13 mouse cellular contexts compared by ENCODE assay signal in the genomic region with DNA sequence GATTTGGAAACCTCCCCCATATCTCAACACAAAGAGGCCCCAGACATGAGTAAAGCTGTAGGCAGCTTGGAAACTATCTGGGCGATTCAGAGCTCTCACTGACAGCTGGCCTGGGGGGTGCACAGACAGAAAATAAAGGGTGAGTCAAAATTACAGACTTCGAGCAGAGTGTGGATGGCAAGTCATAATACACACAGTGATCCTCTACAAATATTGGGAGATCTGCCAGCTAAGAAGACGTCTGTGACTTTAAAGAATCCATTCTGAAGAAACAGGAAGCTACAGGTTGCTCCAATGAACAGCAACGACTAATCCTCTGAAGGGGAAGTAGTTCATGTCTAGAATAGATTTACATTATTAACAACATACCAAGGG. TPM values are rescaled to one million over a fixed set of nuclear protein-coding genes. Genes with fewer than 3 reads are reported as not detected.
A peak's percentile ranks its signal among the peaks of the same experiment; 100 is the strongest.
DNase-seq lines count a peak whose midpoint lies in the region; ATAC-seq and TF ChIP-seq lines count a peak whose summit lies in the region.
"Had no signal": no experiment of that assay in that cellular context is flagged by ENCODE, and none has a peak within 500 bp of the region (broad histone marks: within the 10 kb centered on the region; RNA-seq: fewer than 3 reads in every experiment).

No protein-coding gene starts in this region.

- peak overlapping the region; percentile 85 for H3K27ac ChIP-seq in MEL (ENCODE audit: control insufficient read depth, low read depth, low read length)
- H3K27ac ChIP-seq: hindbrain, embryonic 10.5 days had no signal

- TF ChIP-seq EP300 in MEL (IDR thresholded peaks at IDR 0.05; ENCODE audit: low read depth in 1 of 2, low read length in 2 of 2) = no peak

- no peak for TF ChIP-seq RAD21 in MEL (IDR thresholded peaks at IDR 0.05; ENCODE audit: low read depth, low read length)

- H3K79me2 ChIP-seq in MEL (ENCODE audit: control insufficient read depth, insufficient read depth, low read length, poor library complexity) = no peaks in the 10 kb centered on the region

- no peak overlapping the region for H3K4me3 ChIP-seq in MEL (ENCODE audit: control insufficient read depth in 1 of 2, insufficient read depth in 1 of 2, low read depth in 2 of 2, low read length in 2 of 2)
- H3K4me3 ChIP-seq: hindbrain, embryonic 10.5 days had no signal

- no peaks in the 10 kb centered on the region for H3K27me3 ChIP-seq in MEL (ENCODE audit: control insufficient read depth in 1 of 2, insufficient read depth in 2 of 2, low read length in 2 of 2)

- no peak overlapping the region for H3K9ac ChIP-seq in MEL (ENCODE audit: control insufficient read depth, low read depth, low read length, poor library complexity, severe bottlenecking)
- H3K9ac ChIP-seq: forebrain, postnatal 0 days had no signal

- H3K4me1 ChIP-seq in MEL (ENCODE audit: control insufficient read depth in 1 of 2, insufficient read depth in 2 of 2, low read length in 2 of 2) = no peaks in the 10 kb centered on the region
- H3K4me1 ChIP-seq: hindbrain, embryonic 10.5 days had no signal

- H3K36me3 ChIP-seq in MEL (ENCODE audit: control insufficient read depth in 1 of 2, insufficient read depth in 2 of 2, low read length in 2 of 2) = no peaks in the 10 kb centered on the region
- H3K36me3 ChIP-seq: G1E; hindbrain, embryonic 10.5 days had no signal

- peak; percentile 59 to 81 for DNase-seq in layer of hippocampus, adult 18-20 months (ENCODE audit: low spot score in 2 of 2)
- no peak for DNase-seq in layer of hippocampus, postnatal 25 days (ENCODE audit: extremely low spot score in 1 of 2, low spot score in 1 of 2)
- DNase-seq in 3T3-L1 (ENCODE audit: low read depth, low spot score) (peak; percentile 86), MEL (ENCODE audit: low read depth, low spot score) (peak; percentile 50)
- no peak for DNase-seq in spleen, postnatal 10 days (ENCODE audit: low spot score in 2 of 2)
- DNase-seq: forebrain, postnatal 0 days had no signal

- H3K9me3 ChIP-seq in MEL (replicated peaks; ENCODE audit: insufficient read depth, low read length) = no peaks in the 10 kb centered on the region

- no peak for TF ChIP-seq POLR2A in MEL (IDR thresholded peaks at IDR 0.05; ENCODE audit: control insufficient read depth in 1 of 2, insufficient read depth in 1 of 2, low read depth in 1 of 2, low read length in 2 of 2, poor library complexity in 1 of 2)

- TF ChIP-seq CTCF in MEL (IDR thresholded peaks at IDR 0.05 in 2 of 3, conservative IDR thresholded peaks at IDR 0.05 in 1 of 3; ENCODE audit: control insufficient read depth in 1 of 3, insufficient read depth in 1 of 3, low read depth in 2 of 3, low read length in 3 of 3, poor library complexity in 1 of 3, severe bottlenecking in 1 of 3) = no peak

- peak; percentile 28 for ATAC-seq in inflammation-experienced regulatory T-cells, adult 6 months
- ATAC-seq in erythroid progenitor cell, adult 5-6 weeks (replicated peaks; ENCODE audit: low FRiP score, poor library complexity, severe bottlenecking) = no peak
- ATAC-seq: forebrain, postnatal 0 days had no signal

TF ChIP-seq in MEL, 35 proteins besides CTCF, POLR2A, EP300 and RAD21:
- no peak for TF ChIP-seq MYB (IDR thresholded peaks at IDR 0.05; ENCODE audit: low read depth, low read length)
- TF ChIP-seq TAL1 (IDR thresholded peaks at IDR 0.05; ENCODE audit: low read length) = no peak
- TF ChIP-seq TCF12 (IDR thresholded peaks at IDR 0.05; ENCODE audit: low read depth, low read length) = no peak
- no peak for TF ChIP-seq ETS1 (IDR thresholded peaks at IDR 0.05; ENCODE audit: low read depth, low read length)
- no peak for TF ChIP-seq ZKSCAN1 (IDR thresholded peaks at IDR 0.05; ENCODE audit: low read depth, low read length)
- TF ChIP-seq ZC3H11A (IDR thresholded peaks at IDR 0.05; ENCODE audit: low read depth, low read length) = no peak
- no peak for TF ChIP-seq E2F4 (IDR thresholded peaks at IDR 0.05; ENCODE audit: borderline replicate concordance, low read depth, low read length)
- TF ChIP-seq KAT2A (conservative IDR thresholded peaks at IDR 0.05; ENCODE audit: low read depth, low read length) = no peak
- no peak for TF ChIP-seq ELF1 (IDR thresholded peaks at IDR 0.05; ENCODE audit: low read depth, low read length)
- TF ChIP-seq MYC (IDR thresholded peaks at IDR 0.05; ENCODE audit: low read depth, low read length) = no peak
- TF ChIP-seq MAFK (IDR thresholded peaks at IDR 0.05; ENCODE audit: borderline replicate concordance, low read depth, low read length) = no peak
- TF ChIP-seq CHD2 (IDR thresholded peaks at IDR 0.05; ENCODE audit: low read length) = no peak
- TF ChIP-seq ZMIZ1 (IDR thresholded peaks at IDR 0.05; ENCODE audit: low read depth, low read length) = no peak
- TF ChIP-seq NELFE (IDR thresholded peaks at IDR 0.05; ENCODE audit: low read depth, low read length) = no peak
- TF ChIP-seq ZNF384 (IDR thresholded peaks at IDR 0.05; ENCODE audit: low read depth, low read length) = no peak

RNA-seq across cellular contexts. Expression of gene Serpina9, which starts 10.3 kb away (rescaled TPM):
- under 1 TPM in 1 of 2 experiments, not detected in 1; 0.32 TPM for total RNA-seq in layer of hippocampus, adult 18-20 months (2021)
- under 1 TPM; 0.17 to 0.23 TPM for total RNA-seq in layer of hippocampus, postnatal 25 days (2021)
- not detected in 2 replicates for total RNA-seq in MEL (2012; rRNA removed)
- under 1 TPM in 1 of 2 experiments, not detected in 1; 0.06 TPM for polyA plus RNA-seq in MEL (2012; ENCODE audit: insufficient read depth in 1 of 2, insufficient read length in 2 of 2, low read depth in 1 of 2, low replicate concordance in 2 of 2, missing spikeins in 1 of 2)
- polyA plus RNA-seq in inflammation-experienced regulatory T-cells, adult 6 months (2017; shearing (Covaris generic)) = 10 to 100 TPM in 2 of 3 experiments, 1 to 10 TPM in 1; 5.2 to 13.1 (median 10.3) TPM
- total RNA-seq in erythroid progenitor cell, adult 5-6 weeks (2015; ENCODE audit: low replicate concordance) = not detected in 2 replicates
- not detected in 2 replicates for total RNA-seq in erythroid progenitor cell, adult 5-6 weeks (2017; ENCODE audit: low replicate concordance)
- total RNA-seq: adrenal gland, adult 8-10 months had no signal
- polyA plus RNA-seq: G1E; hindbrain, embryonic 10.5 days; kidney, adult 2 months had no signal

RNA-seq across cellular contexts. Expression of gene Serpina11, which starts 13.5 kb away (rescaled TPM):
- total RNA-seq in layer of hippocampus, adult 18-20 months (2021) = not detected
- not detected for total RNA-seq in layer of hippocampus, postnatal 25 days (2021)
- 0.65 TPM in 2 replicates for total RNA-seq in MEL (2012; rRNA removed)
- polyA plus RNA-seq in MEL (2012; ENCODE audit: insufficient read depth in 1 of 2, insufficient read length in 2 of 2, low read depth in 1 of 2, low replicate concordance in 2 of 2, missing spikeins in 1 of 2) = under 1 TPM in 1 of 2 experiments, not detected in 1; 0.67 TPM
- polyA plus RNA-seq in inflammation-experienced regulatory T-cells, adult 6 months (2017; shearing (Covaris generic)) = not detected
- total RNA-seq in erythroid progenitor cell, adult 5-6 weeks (2015; ENCODE audit: low replicate concordance) = not detected in 2 replicates
- not detected in 2 replicates for total RNA-seq in erythroid progenitor cell, adult 5-6 weeks (2017; ENCODE audit: low replicate concordance)
- total RNA-seq: adrenal gland, adult 8-10 months; forebrain, postnatal 0 days; G1E; left cerebral cortex, postnatal 25 days had no signal
- polyA plus RNA-seq: forebrain, postnatal 0 days; G1E; hindbrain, embryonic 10.5 days had no signal

RNA-seq across cellular contexts. Expression of gene Serpina12, which starts 41.0 kb away (rescaled TPM):
- not detected for total RNA-seq in layer of hippocampus, adult 18-20 months (2021)
- not detected for total RNA-seq in layer of hippocampus, postnatal 25 days (2021)
- 0.04 TPM in 1 of 2 replicates, not detected in the other for total RNA-seq in MEL (2012; rRNA removed)
- polyA plus RNA-seq in MEL (2012; ENCODE audit: insufficient read depth in 1 of 2, insufficient read length in 2 of 2, low read depth in 1 of 2, low replicate concordance in 2 of 2, missing spikeins in 1 of 2) = not detected
- under 1 TPM in 2 of 3 experiments, not detected in 1; 0.09 to 0.25 TPM for polyA plus RNA-seq in inflammation-experienced regulatory T-cells, adult 6 months (2017; shearing (Covaris generic))
- total RNA-seq in erythroid progenitor cell, adult 5-6 weeks (2015; ENCODE audit: low replicate concordance) = not detected in 2 replicates
- total RNA-seq in erythroid progenitor cell, adult 5-6 weeks (2017; ENCODE audit: low replicate concordance) = not detected in 2 replicates
- total RNA-seq: forebrain, postnatal 0 days; left cerebral cortex, postnatal 25 days had no signal
- polyA plus RNA-seq: forebrain, postnatal 0 days; G1E; hindbrain, embryonic 10.5 days; kidney, adult 2 months had no signal

RNA-seq across cellular contexts. Expression of gene Serpina1e, which starts 44.5 kb away (rescaled TPM):
- not detected for total RNA-seq in layer of hippocampus, adult 18-20 months (2021)
- not detected for total RNA-seq in layer of hippocampus, postnatal 25 days (2021)
- not detected in 2 replicates for total RNA-seq in MEL (2012; rRNA removed)
- polyA plus RNA-seq in MEL (2012; ENCODE audit: insufficient read depth in 1 of 2, insufficient read length in 2 of 2, low read depth in 1 of 2, low replicate concordance in 2 of 2, missing spikeins in 1 of 2) = not detected
- polyA plus RNA-seq in inflammation-experienced regulatory T-cells, adult 6 months (2017; shearing (Covaris generic)) = not detected
- not detected in 2 replicates for total RNA-seq in erythroid progenitor cell, adult 5-6 weeks (2015; ENCODE audit: low replicate concordance)
- total RNA-seq in erythroid progenitor cell, adult 5-6 weeks (2017; ENCODE audit: low replicate concordance) = not detected in 2 replicates
- total RNA-seq: forebrain, postnatal 0 days; G1E; left cerebral cortex, postnatal 25 days had no signal
- polyA plus RNA-seq: forebrain, postnatal 0 days; G1E; hindbrain, embryonic 10.5 days had no signal

Comparison
In these comparisons a context has a peak if more than half of its experiments do, and no peak if none do; other contexts are left out.
1. DNase-seq: peak in layer of hippocampus, adult 18-20 months (2 of 2), 3T3-L1 (single experiment) and MEL (single experiment); none in layer of hippocampus, postnatal 25 days (0 of 2) and spleen, postnatal 10 days (0 of 2).